Mouse (Mus musculus) heart, adult 8-10 months (tissue): ENCODE measurements around the gene Hsf2bp. TPM values are rescaled to one million over a fixed set of nuclear protein-coding genes. Genes with fewer than 3 reads are reported as not detected.
A peak's percentile ranks its signal among the peaks of the same experiment; 100 is the strongest.

Experiments used
- DNase-seq: peaks from one replicate; pipeline ENCODE4 v3.0.0; 2022; ENCODE audit warnings: low spot score
- total RNA-seq, 4 experiments: library from RNA; stranded (reverse); gene quantifications; 2 replicates each; pipeline ENCODE4 v1.2.4; 2022

The Hsf2bp gene
- total RNA-seq, 4 experiments from 2014 or later: 1.3 to 3.0 (median 2.2) TPM

DNA sequence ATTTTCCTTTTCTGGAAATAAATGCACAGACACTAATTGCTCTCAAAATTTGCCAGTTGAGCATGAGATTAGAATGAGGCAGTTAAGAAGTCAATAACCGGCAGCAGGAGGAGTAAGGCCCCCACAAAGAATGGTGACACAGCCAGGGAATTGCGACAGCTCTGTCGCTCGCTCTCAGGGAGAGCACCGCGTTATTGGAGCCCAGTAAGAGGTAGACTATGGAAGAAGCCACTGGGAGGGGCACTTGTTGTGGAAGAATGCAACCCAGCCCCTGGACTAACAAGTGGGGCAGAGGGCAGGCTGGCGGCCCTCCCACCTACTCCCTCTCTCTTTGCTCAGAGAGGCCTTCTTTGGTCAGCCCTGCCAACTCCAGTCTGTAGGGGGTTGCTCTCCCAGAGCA is 4.5 kb downstream of the Hsf2bp start:
- DNase-seq: no peak

DNA sequence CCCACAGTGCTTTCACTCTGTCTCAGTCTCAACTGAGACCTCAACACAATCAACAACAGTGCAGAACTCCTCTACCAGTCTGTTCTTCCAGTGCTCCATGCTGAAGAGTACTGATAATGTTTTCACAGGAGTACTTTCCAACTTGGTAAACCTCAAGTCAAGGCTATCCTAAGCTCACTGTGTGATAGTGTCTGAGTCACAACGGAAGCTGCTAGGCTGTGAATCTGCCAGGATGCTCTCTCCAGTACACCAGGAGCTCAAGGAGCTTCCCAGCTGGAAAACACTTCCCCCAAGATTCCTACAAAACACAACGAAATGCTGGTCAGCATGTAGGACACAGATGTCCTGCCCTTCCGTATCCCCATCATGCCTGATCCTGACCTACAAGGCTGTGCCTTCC is 7.8 kb downstream of the Hsf2bp start:
- DNase-seq: no peak

DNA sequence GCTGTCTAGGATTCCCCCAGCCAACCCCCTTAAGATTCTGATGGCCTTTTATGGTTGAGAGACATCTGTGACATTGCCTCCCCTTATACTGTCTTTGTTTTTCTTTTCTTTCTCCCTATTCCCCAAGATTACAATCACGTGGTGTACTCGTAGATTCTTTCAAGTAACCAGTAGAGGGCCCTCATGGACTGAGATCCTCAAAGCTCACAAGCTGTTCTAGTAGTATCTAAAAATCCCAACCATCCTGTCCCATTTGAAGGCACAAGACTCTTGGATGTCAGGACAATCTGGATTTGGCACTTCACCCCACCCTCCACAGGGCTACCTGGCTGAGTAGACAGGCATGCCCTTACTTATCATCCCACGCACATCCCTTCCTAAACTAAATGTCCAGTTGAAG is 8.5 kb downstream of the Hsf2bp start:
- no peak for DNase-seq

DNA sequence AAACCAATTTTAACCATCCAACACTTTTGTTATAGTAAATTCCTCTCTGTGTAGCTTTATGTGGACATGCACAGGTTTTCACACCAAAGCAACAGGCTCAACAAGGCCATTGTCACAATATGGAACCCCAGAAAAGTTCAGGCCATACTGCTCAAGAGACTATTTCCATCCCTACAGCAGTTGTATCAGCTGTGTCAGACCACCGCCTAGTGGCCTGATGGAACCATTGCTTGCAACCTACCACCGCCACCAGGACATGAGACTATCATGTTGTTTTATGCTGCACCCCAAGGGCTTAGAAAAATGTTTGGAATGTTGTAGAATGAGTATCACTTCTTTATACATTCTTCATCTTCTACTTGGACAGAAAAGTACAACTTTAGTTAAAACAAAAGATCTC is 10.8 kb downstream of the Hsf2bp start:
- peak; percentile 73 for DNase-seq

DNA sequence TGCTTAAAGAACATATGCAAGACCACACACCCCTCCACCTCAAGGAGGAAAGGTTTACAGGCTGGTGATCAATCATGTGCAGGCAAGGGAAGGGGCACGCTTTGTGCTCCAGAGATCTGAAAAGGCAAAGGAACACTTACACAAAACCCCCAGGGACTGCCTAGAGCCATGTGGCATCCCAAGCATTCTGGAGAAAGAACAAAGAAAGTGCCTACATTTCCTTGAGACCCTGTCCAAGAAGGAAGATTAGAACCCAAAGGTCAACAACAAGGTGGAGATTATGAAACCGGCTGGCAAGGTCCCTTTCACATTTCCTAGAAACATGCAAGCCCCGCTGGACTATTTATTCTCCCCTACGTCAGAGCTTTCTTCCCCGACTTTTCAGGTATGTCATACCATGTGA is 11.5 kb downstream of the Hsf2bp start:
- DNase-seq: no peak

DNA sequence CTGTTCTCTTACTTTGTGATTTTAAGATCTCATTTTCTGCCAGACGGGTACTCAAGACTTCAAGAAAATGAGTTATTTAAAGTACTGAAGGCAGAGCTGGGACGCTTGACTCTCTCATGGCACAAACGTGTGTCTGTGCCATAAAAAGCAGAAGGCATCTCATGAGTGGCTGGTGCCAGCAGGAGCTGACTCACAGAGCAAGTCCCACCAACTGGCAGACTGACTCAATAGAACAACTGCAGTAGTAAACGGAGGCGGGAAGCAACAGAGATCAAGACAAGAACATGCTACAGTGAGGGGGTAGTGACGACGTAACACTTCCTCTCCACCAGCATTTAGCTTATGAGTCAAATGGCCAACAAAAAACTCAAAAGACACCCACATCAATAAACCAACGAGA is 13.1 kb downstream of the Hsf2bp start:
- no peak for DNase-seq

DNA sequence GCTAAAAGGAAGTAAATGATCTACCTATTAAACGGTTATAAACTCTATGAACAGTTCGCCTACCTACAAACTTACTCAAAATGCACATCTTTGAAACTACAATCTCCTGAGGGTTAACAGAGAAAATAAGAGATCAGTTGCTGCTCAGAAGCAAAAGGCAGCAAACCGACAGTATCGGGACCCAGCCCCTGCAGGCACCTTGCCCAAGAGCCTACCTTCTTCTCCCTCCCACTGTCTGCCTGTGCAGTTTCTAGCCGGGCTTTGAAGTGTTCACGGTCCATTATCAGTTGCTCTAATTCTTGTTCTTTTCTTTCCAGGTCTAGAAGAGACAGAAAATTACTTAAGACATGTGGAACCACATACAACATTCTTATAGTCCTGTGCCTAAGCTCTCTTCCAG is 13.6 kb downstream of the Hsf2bp start:
- DNase-seq: no peak

DNA sequence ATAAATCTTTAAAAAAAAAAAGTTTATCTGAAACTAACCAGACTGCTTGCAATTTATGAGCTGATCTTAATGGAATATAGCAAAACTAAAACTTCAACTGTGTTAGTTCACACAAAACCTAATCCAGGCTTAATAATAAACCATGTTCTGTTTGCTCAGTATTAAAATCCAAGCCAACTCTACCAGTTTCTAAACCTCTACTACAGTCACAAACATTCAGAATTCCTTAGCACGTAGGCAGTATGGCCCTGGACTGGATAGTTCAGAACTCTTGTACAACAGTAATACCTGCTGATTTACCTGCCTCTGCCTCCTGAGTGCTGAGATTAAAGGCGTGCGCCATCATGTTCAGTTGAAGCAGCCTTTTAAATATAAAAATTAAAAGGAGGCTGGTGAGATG is 14.2 kb downstream of the Hsf2bp start:
- no peak for DNase-seq

DNA sequence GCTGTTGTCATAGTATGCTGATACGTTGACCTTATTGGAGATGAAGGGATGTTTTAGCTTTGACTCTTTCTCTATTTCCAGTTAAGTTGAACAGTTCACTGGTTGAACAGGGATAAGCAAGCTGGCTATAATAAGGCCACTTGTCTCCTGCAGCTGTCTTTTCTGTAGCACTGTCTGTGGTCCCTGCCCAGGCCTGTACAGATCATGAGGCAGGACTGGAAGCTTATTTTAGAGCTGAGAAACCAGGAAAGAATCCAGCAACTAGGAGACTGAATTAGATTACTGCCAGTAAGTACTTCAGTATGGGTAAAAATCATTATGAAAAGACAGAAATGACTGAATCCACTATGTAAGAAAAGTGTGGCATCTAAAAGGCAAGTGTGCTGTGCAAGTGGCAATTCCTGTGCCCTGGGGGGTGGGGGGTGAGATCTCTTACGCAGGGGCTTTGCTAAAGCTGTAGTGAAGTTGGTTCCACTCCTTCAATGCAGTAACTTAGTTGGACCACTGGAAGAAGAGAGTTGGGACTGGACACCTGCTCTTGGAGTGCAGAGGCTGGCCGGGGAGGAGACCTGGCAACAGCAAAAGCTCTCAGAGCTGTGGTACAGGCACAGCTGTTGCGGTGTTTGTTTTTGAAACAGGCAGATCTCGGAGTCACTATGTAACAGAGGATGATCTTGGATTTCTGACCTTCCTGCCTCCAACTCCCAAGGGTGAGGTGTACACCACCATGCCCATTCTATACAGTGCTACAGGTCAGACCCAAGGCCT is 17.8 kb downstream of the Hsf2bp start:
- DNase-seq: peak; percentile 63

DNA sequence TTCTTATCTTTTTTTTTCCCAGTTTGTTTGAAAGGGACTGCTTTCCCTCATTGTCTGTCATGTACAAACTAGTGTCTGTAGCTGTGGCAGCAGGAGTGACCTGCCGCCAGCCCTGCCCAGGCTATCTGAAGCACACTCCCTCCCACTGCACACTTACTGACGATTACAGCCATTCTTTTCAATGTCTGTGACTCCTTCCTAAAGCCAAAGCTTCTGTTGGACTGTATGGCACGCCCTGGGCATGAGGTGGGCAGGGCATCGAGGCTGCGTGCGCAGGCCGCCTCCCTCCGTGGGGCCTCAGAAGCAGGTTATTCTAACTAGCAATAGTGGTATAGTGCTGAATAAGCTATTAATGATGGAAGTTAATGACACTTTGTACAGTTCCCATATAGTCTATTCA is 19.7 kb downstream of the Hsf2bp start:
- no peak for DNase-seq

DNA sequence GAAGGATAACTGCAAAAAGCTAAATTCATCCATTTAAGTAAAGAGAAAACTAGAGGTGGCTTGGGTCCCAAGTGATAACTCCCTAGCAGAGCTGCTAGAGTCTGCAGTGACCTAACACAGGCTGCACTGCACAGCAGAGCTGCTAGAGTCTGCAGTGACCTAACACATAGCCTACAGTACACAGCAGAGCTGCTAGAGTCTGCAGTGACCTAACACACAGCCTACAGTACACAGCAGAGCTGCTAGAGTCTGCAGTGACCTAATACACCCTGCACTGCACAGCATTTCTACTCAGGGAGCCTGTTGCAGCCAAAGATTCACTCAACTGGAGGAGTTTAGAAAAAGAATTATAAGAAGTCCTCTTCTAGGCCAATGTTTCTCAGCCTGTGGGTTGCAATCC is 22.5 kb downstream of the Hsf2bp start:
- DNase-seq: no peak

DNA sequence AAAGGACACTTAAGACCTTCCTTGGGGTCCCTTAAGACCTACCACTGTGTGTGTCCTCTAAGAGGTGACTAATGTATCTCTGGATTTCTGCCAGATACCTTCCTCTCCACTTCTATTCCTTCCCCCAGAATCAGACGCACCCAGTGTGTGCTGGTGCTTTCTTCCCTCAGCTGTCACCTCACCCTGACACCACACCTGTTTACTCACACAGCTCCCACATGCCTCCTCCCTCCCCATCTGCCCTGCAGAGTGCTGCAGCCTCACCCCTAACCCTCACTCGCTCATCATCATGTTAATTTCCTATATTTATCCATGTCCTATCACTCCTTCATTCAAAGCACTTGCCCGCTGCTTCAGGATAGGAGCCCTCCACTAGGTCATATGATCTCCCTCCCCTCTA is 23.9 kb downstream of the Hsf2bp start:
- no peak for DNase-seq

DNA sequence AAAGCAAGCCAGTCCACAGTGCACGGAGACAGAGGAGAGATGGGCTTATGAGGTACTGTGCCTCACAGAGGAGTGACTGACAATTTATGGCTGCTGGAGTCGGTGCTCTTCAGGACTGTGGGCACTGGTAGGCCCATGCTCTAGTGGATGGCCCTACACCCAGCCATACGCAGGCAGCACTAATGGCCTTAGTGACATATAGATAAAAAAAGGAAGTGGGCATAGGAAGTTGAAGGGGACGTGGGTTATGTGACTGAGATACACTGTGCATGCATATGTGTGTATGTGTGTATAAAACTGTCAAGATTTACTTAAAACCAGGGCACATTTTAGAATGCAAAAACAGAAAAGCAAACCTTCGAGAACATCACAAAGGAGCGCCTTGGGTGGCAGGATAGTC is 24.5 kb downstream of the Hsf2bp start:
- no peak for DNase-seq

DNA sequence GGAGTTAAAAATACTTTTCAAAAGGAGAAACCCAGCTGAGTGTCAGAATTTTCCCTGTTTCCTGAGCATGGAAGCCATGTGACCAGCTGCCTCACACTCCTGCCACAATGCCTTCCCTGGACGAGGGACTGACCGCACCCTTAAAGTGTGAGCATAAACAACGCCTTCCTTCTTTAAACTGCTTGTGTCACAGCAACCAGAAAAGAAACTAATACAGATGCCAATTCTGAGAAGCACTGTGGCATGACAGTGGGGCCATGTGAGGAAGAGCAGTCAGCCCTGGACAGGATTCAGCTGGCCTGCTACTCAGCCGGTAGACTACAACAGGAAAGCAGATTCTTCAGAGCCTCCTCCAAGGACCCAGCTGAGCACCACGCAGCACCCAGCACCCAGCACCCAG is 29.3 kb downstream of the Hsf2bp start:
- DNase-seq: peak; percentile 61

DNA sequence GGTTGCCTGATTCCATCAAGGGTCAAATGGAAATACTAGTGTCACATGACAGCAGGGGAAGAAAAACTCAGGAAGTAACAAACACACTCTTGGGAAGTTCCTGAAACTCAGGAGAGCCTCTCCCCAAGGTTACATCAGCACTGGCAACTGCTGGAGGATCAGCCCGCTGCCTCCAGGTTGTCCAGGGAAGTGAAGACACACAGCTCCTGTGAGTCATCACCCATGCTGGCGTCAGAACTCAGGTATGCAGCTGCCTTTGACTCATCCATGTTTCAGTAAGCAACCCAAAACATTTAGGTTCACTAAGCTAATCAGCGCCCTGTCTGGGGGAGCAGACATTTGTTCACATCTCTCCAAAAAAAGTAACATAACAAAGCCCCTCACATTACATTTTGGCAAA is 32.9 kb downstream of the Hsf2bp start:
- DNase-seq: no peak

DNA sequence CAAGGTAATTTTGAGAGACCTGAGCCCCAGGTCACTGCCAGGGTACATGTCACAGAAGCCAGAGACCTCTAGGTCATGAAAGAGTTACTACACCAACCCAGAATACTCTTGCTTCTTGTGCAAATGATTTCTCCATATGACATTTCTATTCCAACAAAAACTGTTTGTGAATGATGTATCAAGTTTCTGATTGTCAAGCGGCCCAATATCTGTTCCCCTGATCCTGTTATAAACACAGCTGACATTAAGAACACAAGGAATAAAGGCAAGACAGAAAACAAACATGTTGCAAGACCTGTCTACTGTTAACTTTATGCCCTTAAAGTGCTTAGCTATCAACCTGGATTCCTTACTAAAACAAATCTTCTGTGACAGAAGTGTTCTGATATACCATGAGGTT is 37.8 kb downstream of the Hsf2bp start:
- DNase-seq: no peak

DNA sequence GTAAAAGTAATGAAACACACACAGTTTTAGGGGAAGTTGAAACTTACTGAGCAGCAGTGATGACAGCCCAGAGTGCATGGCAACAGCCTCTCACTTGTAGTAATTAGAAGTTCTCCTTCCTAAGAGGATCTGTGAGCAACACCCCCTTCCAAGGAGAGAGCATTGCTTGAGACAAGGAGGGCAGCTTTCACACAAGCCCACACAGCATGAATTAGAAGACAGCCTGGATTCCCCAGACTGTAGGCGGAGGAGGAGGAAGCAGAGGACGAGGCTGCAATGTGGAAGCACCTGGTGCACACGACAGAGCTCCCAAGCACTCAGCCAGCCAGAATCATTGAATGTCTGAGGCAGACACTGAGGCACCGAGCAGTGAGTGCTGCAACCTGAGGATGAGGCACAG is 39.8 kb downstream of the Hsf2bp start:
- no peak for DNase-seq

DNA sequence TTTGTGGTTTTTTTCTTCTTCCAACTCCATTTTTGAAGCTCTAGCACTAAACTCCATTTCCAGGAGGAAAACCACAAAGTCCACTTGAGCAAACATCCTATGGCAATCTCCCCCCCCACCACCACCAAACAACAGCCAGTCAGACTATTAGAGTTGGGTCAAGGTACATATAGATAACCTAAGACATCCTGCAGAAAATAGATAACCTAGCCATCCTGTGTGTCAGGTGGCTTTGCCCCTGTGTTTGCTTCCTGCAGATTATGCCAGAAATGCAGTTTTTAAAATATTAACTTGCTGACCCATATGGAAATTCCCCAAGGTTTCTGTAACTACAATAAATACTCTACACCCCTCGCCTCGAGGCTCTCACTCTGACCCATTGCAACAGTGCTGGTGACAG is 40.4 kb downstream of the Hsf2bp start:
- no peak for DNase-seq

DNA sequence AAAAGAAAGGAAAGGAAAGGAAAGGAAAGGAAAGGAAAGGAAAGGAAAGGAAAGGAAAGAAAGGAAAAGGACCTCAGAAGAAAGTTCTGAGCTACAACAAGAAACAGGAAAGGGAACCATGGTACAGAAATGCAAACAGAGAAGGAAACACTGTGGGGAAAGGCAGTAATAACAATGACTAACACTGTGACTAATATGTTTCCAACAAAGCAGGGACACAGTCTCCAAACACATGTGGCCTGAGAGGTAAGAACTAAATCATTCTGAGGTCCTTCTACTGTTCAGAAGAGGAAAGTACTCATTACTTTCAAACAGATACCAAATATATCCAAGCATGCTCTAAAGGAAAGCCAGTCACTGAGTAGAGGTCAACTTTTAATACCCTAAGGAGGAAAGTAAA is 42.0 kb downstream of the Hsf2bp start:
- no peak for DNase-seq

DNA sequence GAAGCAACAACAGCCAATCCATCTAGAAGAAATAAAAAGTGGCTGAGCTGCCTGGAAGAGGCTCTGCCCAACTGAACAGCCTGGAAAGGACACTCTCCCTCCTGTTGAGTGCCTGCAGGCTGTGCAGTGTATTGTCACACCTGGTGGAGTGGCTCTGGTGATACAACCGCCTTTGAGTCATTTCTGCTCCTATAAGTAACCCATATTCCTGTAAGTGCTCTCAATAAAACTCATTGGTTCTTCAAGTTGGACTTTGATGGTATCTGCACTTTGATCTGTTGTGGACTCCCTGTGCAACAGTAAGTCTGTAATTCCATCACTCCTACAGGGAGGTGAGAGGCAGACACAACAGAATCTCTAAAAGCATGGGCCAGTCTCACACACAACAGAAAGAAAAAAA is 42.8 kb downstream of the Hsf2bp start:
- no peak for DNase-seq

DNA sequence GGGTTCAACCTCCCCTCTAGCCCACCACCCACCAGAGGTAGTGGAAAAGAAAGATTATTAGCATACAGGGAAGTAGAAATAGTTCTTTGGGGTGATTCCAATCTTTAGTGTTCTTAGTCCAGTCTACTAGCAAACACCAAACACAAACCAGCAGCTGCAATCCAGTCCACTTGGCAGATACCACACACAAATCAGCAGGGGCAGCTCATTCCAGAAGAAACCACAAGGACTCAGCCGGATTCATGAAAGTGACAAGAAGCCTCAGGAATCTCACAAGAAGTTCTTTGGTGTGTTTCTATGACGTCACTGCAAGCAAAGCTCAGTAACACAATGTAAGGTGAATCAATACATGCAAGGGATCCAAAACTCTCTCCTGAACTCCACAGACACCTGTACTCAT is 44.1 kb downstream of the Hsf2bp start:
- DNase-seq: no peak

DNA sequence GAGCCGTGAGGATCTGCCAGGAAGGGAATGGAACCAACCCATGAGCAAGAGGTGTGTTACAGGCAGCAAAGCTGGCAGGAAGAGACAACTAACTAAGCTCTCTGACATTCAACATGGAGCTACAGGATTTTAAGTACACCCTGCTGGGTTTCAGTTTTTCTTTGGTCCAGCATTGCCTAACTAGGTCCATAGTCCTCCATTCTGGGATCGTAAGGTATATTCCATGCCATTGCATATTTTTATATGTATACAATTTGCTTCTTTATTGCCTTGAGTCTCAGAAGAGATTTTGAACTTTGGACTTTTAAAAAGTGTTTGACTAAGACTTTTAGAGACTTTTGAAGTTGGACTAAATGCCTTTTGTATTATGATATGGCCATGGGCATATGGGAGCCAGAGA is 47.1 kb downstream of the Hsf2bp start:
- DNase-seq: no peak

DNA sequence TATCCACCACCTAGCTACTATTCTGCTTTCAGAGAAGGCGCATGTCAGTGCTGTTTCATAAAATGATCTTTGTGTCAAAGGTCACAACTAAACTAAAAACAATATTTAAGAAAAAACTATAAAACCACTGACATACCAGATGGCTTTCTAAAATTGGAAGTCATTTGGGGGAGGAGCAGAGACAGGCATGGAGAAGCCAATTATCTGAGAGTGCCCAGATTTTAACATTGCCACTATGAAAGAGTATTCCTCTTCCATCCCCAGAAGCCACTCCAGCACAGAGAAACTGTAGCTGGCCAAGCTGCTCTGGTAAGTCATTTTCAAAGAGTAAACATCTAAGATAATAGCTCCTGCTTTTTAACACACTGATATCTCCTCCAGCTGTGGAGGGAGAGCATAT is 49.2 kb downstream of the Hsf2bp start:
- DNase-seq: no peak

DNA sequence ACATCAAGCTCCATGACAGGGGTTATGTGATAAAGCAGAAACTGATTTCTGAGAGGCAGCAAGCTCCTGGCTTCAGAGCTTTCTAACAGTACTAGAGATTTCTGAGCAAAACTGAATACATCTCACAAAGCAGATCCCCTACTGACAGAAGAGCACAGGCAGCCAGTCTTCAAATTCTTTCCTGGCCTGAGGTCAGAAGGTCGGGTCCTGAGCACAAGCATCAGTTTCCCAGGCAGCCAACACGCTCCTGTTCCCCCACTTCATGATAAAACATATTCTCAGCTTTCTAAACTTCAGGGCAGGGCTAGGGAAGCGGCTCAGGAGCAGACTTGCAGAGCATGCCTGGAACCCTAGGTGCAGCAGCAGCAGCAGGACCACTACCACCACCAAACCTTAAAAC is 52.7 kb downstream of the Hsf2bp start:
- no peak for DNase-seq
